Mouse (Mus musculus) neutrophil, adult 65 days (primary cell): ENCODE results near the gene Otub1. TPM values are rescaled to one million over a fixed set of nuclear protein-coding genes. Genes with fewer than 3 reads are reported as not detected.

Experiments
- total RNA-seq: library from RNA; stranded (reverse); gene quantifications from 2 replicates; pipeline ENCODE4 v1.2.4, GENCODE M21; 2023

The Otub1 gene
- total RNA-seq = 88.8 and 94.1 TPM in 2 replicates

DNA sequence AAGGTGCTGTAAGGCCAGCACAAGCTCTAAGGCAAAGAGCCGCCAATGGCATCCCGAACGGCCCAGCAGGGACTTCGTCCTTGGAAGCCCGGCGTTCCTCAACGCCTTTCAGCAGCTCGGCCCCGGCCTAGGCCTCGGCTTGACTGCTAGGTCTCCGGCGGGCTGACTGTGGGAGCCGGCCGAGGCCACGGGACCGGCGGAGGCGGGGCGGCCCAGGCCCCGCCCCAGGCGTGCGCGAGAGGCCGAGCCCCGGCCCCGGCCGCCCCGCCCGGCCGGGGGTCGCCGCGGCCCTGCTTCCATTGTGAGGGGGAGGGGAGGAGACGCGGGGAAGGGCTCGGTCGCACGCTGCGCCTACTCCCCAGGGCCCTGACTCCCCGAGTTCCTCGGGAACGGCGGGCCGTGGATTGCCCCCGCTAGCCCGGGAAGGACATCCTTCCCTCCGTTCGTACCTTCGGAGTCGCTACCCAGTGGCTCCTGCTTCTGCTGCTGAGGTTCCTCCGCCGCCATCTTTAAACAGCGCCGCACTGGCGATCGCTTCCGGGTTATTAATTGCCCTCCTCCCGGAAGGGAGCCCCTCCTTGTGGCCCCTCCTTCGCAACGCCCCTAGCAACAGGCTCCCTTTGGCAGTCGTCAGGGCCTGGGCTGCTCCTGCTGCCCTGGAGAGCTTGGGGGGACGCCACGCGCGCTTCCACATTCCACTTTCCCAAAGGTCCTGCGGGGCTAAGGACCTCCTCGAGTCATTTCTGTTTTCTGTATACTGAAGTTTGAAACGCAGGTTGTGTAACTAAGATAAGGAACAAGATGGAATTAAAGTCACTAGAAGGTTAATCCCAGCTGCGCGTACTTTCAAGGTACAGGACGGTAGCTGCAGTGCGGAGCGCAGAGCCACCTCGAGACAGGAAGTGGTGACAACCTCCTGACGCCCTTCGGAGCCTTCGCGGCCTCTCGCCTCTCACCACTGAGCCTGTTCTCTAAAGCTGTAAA is at the start of gene Otub1:
Gene Otub1, minus strand, starts transcription at position 564 of the 984 bp plus-strand sequence.

DNA sequence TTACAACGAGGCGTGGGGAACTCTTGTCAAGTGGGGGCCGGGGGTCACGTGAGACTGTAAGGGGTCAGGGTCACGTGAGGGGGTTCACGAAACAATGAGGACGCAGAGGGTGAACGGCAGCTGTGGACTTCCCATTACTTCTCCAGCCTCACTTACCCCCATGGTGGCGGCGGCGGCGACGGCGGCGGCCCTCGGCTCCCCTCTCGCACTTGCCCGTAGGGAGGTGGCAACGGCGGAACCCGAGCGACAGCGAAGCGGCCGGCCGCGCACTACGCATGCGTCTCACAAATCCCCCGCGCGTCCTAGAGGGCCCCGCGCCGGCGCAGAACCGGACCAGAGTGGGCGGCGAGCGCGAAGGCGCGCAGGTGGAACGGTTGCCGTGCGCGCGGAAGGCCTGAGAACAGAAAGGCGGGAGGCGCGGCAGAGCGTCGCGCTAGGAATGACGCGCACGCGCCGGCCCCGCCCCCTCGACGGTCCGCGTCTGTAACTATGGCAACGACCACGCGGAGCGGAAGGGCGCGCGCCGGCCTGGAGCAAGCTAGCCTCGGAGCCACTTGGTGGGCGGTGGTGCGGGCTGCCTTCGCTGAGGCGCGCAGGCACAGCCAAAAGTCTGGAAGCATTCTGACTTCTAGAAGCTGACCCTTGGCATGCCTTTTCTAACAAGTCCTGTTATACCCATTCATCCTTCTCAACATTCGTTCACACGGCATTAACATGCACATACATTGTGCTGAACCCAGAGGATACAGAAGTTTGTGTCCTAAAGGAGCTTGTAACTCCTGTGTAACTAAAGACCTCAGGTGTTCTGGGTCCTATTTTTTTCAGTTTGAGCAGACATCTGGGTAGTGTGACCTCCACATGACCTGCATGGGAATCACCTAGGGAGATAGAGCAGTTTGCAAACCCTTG is 34.9 kb upstream of the Otub1 start, which contains the start of gene Naa40:
Gene Naa40, minus strand, starts transcription at position 402 of the 909 bp plus-strand sequence.

DNA sequence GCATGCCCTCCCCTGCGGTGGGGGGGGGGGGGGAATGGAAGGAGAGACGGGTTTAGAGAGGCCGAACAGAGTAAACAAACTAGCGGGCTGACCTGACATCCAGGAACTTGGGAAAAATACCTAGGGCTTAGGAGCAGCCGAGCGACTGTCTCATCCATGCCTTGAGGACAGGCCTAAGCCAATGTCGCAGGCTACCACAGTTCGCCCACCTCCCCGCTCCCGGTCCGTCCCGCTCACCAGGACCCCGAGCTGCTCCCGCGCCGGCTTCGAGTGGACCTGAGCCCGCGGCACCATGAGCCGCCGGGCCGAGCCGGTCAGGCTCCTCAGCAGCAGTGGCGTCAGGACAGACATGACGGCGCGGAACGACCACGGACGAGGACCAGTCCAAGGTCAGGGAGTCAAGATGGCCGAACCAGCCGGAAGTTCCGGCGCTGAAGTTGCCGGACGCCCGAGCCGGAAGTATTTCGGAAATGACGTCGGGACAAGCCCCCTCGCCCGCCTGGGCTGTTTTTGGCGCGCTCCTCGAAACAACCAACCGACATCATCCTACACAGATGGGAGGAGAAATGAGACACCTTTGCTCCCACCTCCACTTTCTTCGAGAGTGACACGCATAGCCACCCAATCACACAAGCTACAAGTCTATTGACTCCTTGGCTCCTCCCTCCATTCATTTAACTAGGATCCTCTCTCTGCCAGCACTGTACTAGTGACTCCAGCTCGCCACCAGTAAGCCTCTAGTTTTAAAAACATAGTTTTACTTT is 11.2 kb upstream of the Otub1 start, which contains the start of gene Cox8a:
Gene Cox8a, minus strand, starts transcription at position 455 of the 764 bp plus-strand sequence.

Other genes starting within 250 kb of the Otub1 start
- 27.3 and 37.8 TPM in 2 replicates for gene Ppp1r14b, start 231.3 kb downstream of the Otub1 start, total RNA-seq
- 16.4 and 20.8 TPM in 2 replicates for gene Plcb3, start 229.8 kb downstream of the Otub1 start, total RNA-seq
- 24.5 and 26.5 TPM in 2 replicates for gene Fkbp2, start 225.8 kb downstream of the Otub1 start, total RNA-seq
- gene Vegfb, start 218.7 kb downstream of the Otub1 start, total RNA-seq = 4.9 and 5.2 TPM in 2 replicates
- gene Dnajc4, start 213.7 kb downstream of the Otub1 start, total RNA-seq = 21.1 and 22.3 TPM in 2 replicates
- gene Nudt22, start 210.2 kb downstream of the Otub1 start, total RNA-seq = 12.6 and 14.2 TPM in 2 replicates
- 1.1 and 2.2 TPM in 2 replicates for gene Trpt1, start 210.2 kb downstream of the Otub1 start, total RNA-seq
- 210 and 229 TPM in 2 replicates for gene Fermt3, start 186.8 kb downstream of the Otub1 start, total RNA-seq
- 32.9 and 38.8 TPM in 2 replicates for gene Stip1, start 166.3 kb downstream of the Otub1 start, total RNA-seq
- 1.2 and 2.3 TPM in 2 replicates for gene Macrod1, start 149.5 kb downstream of the Otub1 start, total RNA-seq
- gene Flrt1, start 100.6 kb downstream of the Otub1 start, total RNA-seq = not detected in 2 replicates
- gene Cox8a, start 11.3 kb upstream of the Otub1 start, total RNA-seq = 273 and 344 TPM in 2 replicates
- gene Naa40, start 34.9 kb upstream of the Otub1 start, total RNA-seq = 22.1 and 29.1 TPM in 2 replicates
- gene Rcor2, start 61.0 kb upstream of the Otub1 start, total RNA-seq = 0.41 and 2.2 TPM in 2 replicates
- 154 and 190 TPM in 2 replicates for gene Mark2, start 135.5 kb upstream of the Otub1 start, total RNA-seq
- gene Spindoc, start 176.7 kb upstream of the Otub1 start, total RNA-seq = 5.9 and 8.9 TPM in 2 replicates
- 2.6 TPM in 2 replicates for gene 2700081O15Rik, start 211.3 kb upstream of the Otub1 start, total RNA-seq